Mouse (Mus musculus): ENCODE data around the gene Sec14l1.

Sec14l1 gene

DNA sequence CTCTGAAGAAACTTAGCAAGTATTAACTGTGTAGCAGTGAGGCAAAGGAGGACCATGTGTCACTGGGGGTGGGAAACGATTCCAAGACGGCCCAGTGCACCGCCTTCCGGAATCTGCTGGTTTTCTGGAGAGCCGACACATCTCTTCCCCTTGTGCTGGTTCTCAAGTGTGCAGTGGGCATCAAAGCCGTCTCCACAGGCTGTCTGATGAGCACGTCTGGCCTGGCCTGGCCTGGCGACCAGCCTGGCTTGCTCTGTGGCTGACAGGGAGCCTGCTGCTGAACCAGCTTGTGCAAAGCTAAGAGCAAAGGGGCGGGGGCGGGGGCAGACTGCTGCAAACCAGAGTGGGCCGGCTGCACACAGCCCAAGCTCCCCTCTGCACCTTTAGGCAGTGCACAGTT is 14.5 kb downstream of the Sec14l1 start:
- DNase-seq (ENCODE audit: low spot score) = no peak

DNA sequence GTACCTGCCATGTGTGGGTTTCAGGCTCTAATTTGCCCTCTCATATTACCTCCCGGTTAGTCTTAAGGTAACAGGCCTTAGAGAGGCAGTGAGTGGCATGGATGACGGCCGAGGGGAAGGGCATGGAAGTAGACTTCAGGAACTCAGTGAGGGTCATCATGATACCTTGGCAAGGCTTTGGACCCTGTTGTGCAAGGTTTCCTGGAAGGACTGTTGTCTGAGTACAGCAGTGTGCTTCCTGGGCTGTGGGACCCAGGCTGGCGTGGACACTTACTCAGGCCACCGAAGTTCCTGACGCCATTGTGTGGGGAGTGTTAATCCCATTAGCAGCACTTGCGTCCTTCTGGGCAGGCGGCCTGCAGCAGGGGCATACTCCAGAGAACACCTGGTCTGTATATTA is 15.1 kb downstream of the Sec14l1 start:
- no peak for DNase-seq (ENCODE audit: low spot score)

DNA sequence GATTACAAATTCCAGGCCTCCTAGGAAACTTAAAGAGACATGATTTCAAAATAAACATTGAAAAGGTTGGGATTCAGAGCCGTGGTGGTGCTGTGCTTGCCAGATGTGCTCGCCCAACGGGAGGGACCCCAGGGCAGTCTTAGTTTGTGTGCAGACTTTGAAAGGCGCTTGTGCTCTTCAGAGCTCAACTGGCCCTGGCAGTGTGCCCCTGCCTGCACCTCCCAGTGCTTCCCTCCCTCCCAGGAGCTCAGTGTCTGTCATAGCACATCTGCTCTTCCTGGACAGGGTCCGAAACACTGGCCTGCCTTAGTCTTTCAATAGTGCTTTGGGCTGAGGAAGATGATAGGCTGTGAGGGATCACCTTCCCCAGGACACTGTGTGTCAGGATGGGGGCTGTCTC is 15.9 kb downstream of the Sec14l1 start:
- DNase-seq (ENCODE audit: low spot score) = no peak

DNA sequence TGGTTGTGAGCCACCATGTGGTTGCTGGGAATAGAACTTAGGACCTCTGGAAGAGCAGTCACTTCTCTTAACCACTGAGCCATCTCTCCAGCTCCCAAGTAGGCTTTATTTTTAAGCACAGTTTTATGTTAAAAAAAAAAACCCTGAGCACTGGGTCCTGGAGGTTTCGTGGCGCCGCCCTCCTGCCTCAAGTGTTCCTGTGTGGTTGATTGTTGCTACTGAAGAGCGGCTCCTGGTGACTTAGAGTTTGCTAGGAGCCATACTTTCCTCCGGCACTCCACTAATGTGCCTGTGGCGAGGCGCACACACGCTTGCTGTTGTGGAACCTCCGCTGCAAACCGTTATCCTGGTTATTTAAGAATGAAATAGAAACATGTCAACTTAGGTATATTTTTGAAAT is 16.5 kb downstream of the Sec14l1 start:
- DNase-seq (ENCODE audit: low spot score) = no peak

DNA sequence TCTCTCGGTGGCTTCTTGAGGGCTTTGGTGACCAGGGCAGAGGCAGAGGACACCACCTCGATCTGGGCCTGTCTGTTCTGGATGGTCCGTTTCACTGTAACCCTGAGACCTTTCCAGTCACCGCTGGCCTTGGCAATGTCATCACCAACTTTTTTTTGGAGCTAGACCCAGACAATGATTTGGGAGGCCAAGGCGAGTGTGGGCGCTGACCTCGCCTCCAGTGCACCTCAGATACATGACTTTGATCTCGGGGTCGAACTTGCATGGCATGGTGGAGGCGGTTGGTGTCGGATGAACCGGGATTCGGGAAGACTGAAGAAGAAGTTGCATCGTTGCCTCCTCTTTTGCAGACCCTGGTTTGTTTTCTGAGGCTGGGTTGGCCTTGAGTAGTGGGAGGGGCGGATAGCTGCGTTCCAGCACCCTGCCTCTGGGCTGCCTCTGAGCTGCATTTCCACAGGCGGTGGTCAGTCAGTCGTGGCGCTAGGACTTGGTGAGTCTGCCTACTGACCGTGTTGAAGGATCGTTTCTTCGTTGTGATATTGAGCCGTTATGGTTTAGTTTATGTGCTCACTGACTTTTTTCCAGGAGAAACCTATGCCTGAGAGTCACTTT is 19.9 kb downstream of the Sec14l1 start:
- DNase-seq (ENCODE audit: low spot score) = no peak

DNA sequence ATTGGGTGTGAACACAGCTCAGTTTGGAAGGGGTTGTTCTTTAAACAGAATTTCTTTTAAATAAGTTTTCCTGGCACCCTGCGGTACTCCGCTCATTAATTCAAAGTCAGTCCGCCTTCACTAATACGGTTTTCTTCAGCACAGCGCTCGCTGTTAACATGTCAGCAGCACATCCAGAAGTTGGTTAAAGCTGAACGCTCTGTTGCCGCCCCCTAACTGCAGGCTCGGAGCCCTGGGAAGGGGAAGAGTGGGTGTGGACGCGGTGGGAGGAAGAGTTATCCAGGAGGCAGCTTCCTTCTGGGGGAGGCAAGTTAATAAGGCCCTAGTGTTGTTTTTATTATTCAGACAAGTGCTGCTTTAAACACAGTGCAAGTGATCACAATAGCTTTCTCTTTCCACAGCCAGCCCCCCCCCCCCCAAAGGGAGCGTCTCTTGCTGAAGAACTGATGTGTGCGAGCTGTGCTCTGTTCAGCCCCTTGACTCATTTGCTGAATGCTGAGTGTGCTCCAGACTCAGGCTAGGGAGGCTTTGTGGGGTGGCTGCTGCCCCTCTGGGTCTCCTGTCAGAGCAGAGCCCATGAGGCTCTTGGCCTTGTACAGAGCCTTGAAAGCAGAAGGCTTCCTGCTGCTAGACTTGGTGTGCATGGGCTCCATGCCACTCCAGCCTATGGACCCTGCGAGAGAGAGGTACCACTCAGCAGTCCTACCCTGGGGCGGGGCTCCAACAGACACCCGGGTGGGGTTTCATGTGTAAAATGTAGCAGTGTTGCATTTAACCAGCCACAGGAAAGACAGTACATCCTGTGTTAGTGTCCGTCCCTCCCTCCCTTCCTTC is 20.7 kb downstream of the Sec14l1 start:
- no peak for DNase-seq (ENCODE audit: low spot score)

DNA sequence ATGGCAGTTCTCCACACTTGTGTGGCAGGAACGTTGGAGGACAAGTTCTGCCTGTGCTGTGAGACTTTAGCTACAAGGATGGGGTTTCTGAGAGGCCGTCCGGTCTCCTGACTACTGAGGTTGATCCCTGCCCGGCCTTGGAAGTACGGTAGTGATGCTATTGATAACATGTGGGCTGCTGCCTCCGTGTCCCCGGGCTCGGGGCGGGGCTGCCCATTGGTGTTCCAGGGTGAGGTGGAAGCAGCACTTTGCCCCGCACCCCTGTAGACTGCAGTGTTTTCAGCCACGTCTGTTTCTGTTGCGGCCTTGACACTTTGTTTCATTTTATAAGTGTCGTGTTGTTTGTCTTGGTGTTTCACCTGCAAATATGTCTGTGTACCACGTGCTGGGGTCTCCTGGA is 21.9 kb downstream of the Sec14l1 start:
- no peak for DNase-seq (ENCODE audit: low spot score)

DNA sequence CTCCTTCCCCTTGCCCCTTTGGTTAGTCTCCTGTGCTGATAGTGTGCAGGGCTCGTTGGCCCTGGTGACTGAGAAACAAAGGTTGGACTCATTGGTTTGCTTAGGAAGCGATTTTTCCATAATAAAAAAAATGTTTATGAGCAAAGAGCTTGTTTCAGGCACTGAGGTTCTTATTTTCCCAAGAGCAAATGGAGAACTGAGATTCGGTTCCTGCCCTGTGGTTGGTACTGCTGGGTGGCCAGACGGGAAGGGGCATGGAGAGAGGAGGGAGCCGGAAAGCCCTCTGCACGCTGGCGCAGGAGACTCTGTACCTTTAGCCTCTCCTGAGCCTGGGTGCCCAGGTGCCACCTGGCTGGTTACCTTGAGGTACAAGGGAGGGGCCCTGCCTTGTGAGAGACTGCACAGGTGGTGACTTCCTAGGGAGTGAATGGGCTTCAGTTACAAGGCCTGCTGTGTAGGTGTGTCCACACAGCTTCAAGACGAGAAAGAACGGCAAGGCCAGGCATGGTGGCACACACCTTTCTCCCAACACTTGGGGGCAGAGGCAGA is 23.3 kb downstream of the Sec14l1 start:
- DNase-seq (ENCODE audit: low spot score) = no peak

DNA sequence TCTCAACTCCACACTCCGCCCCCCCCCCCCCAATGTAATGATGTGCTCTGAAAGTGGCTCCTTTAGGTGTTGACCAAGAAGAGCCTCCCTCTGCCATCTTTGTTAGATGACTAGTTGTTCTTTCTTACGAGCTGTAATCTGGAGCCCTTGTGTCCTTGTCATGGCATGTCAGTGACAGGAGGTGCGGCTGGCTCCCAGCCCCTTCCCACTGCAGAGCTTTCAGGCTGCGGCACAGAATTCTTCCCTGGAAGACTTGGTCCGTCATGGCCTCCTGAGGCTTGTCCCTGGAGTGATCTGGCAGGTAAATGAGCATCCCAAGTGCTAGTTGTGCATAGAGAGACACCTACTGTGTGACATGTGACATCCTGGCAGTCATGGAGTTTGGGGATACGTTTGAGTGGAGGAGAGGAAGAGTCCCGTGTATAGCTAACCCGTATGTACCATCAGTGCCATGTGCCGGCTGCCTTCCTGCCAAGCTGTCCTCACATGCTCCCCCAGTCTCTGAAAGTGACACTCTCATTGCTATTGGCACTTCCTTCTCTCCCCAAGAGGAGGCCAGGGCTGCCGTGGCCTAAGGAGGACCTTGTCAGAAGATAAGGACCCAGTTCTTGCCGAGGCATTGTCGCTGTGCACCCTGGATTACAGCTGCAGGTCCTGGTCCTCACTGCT is 24.0 kb downstream of the Sec14l1 start:
- no peak for DNase-seq (ENCODE audit: low spot score)

DNA sequence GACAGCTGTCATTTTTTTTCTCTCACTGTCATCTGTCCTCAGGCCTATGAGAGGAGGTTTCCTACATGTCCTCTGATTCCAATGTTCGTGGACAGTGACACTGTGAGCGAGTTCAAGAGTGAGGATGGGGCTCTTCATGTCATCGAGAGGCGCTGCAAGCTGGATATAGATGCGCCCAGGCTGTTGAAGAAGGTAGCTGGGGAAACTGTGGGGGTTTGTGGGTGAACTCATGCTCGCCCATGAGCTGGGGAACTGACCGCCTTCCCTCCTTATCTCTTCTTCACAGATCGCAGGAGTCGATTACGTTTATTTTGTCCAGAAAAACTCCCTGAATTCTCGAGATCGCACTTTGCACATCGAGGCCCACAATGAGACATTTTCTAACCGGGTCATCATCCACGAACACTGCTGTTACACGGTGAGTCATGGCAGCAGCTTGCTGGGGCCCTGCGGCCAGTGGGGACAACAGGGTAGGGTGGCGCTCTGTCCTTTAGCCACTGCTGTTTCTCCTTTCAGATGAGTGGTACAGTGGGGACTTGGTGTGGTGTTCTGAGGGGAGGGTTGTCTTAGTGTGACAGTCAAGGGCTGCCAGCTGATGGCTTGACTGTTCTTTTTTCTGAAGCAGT is 26.5 kb downstream of the Sec14l1 start:
- no peak for DNase-seq (ENCODE audit: low spot score)

DNA sequence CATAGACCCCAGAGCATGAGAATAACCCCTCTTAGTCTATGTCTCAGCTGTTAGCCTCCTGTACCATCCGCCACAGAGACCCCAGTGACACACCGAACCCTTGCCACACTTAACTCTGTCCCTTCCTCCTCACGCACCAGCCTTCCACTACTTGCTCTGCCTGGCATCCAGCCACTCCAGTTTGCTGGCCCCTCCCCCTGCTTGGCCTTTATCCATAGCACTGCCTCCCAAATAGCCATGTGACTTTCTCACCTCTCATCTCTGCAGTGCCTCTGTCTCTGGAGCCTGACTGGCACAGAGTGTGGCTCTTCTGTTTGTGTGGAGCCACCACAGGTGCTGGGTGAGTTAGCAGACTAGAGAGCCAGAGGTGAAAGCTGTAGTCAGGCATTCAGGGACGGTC is 27.5 kb downstream of the Sec14l1 start:
- no peak for DNase-seq (ENCODE audit: low spot score)

DNA sequence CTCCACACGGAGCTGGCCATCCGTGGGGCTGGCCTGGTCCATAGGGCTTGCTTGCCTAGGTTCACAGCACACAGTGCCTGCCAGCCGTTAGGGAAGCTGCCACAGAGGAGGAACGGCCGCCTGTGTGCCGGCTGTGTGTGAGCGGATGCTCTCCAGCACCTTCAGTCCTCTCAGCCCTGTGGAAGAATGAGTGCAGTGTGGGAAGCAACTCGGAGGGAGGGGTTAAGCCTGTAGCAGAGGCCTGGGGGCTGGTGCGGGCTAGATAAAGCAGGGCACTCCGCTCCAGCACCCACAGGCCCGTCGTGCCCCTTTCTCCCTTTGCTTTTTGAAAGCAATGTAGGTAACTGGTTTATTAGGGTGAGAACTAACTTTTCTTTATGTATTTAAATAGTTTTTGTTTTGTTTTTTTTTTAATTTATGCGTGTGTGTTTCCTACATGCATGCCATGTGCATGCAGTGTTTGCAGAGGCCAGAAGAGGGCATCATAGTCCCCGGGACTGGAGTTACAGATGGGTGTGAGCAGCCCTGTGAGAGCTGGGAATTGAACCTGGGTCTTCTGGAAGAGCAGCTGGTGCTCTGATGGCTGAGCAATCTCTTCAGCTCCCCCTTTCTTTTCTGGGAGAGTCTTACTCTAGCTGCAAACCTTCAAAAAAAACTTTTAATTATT is 30.6 kb downstream of the Sec14l1 start:
- no peak for DNase-seq (ENCODE audit: low spot score)

DNA sequence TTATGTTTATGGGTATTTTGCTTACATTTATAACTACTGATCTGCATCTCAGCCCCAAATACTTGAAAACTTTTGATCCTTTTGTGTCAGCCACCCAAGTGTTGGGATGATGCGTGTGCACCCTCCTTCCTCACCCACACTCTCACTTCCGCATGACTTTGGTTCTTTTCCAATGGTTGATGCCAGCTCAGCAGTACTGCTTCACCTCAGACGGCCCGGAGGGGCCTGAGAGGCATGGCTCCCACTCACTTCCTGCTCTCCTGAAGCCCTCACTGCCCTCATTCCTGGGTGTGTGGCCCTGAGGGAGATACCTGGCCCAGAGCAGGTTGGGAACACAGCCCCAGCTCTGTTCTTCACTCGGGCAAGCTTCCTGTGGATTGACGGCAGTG is 31.1 kb downstream of the Sec14l1 start:
- DNase-seq (ENCODE audit: low spot score) = no peak

DNA sequence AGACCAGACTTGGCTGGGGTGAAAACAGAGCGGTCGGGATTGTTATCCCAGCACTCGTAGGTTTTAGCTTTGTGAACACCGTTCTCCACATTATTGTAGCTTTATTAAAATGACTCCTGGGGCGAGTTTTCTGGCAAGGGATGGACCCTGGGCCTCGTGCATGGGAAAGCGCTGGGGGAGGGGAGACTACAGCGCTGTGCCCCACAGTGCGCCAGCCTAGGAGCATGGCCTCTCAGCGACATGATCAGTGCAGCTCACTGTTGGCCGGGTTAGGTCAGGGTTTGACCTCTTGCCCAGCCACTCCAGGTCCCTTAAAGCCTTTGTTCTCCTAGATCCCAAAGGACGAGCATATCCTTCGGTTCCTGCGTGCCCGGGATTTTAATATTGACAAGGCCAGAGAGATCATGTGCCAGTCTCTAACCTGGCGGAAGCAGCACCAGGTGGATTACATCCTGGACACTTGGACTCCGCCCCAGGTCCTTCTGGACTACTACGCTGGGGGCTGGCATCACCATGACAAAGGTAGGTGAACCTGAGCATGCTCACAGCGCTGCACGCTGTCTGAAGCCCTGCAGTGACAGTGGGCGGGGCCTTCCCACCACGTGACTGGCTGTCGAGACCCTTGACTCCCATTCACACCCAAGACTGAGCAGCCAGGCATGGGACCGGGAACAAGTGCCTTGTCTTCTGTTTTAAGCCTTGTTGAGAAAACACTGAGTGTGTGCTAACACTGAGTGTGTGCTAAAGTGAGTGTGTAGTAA is 32.0 kb downstream of the Sec14l1 start:
- DNase-seq (ENCODE audit: low spot score) = no peak

DNA sequence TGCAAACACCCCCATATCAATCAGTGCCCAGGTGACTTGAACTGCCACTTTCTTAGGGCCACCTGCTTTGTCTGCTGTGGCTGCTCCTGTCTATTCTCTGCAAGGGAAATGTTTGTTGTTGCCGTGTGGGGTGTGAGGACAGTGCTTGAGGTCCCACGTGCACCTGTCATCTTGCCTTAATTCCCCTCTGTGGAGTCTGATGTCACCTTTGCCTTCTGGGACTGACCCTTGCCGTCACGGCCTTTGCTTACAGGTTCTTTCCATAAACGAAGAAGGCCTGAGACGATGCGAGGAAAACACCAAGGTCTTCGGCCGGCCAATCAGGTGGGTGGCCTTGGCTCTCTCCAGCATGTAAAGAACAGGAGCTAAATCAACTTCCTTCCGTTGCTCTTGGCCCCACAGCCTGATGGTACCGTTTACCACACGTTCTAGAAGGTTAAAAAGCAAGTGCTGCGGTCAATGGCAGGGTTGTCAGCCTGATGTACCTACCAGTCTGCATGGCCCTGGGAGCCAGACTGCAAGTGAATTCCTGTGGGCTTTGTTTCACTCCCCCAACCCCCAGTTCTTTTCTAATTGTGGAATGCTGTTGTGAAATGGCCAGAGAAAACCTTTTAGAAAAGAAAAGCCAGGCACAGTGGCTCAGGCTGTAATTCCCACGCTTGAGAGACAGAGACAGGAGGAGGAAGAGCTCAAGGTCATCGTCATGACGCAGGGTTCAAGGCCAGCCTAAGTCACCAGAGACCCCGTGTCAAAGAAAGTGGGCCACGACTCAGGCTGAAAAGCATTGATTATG is 34.1 kb downstream of the Sec14l1 start:
- DNase-seq (ENCODE audit: low spot score) = no peak

DNA sequence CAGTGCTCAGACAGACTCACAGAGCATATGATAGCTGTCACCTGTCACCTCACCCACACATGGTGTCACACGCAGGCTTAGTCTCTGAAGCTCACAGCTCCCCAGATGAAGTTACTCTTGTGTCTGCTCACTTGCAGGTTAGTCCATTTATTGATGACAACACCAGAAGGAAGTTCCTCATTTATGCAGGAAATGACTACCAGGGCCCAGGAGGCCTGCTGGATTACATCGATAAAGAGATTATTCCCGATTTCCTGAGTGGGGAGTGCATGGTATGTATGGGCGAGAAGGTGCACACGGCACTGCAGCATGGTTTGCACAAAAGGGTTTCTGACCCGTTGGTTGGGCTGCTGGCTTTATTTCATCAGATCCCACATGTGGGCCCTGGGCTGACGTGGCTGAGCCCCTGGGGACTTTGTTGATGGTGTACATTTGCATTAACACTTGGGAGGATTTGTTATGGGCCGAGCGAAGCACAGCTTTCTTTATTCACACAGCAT is 35.5 kb downstream of the Sec14l1 start:
- no peak for DNase-seq (ENCODE audit: low spot score)

DNA sequence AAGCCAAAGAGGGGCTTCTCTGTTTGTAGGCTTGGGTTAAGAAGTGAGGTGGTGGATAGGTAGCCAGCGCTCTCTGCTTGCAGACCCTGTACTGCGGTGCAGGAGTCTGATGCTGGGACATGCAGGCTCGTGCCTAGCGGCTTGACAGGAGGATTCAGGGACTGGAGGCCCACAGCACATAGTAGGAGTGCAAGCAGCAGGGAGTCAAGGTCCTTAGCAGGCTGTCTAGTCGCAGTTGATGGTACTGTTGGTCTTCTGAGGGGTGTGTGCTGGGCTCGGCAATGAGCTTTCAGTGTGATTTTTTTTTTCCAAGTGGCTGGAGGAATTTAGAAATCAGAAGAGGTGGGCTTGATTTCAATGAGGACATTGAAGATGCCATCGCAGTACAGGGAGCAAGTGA is 36.5 kb downstream of the Sec14l1 start:
- DNase-seq (ENCODE audit: low spot score) = no peak

DNA sequence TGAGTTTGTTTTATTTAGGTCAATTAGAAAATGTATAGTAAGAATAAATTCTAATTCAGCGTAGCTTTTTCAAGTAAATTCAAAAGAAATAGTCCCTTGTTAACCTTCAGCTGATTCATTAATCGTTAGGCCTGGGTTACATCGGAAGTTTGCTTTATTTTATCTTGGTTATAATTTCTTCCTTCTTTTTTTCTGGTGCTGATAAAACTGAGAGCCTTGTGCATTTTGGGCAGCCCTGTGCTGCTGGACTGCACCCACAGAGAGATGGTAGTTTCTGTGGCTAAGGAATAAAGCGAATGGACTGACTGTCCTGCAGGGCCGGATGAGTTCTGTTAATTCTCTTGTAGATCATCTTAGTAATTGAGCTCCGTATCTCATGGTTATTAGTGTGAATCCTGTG is 37.6 kb downstream of the Sec14l1 start:
- no peak for DNase-seq (ENCODE audit: low spot score)

DNA sequence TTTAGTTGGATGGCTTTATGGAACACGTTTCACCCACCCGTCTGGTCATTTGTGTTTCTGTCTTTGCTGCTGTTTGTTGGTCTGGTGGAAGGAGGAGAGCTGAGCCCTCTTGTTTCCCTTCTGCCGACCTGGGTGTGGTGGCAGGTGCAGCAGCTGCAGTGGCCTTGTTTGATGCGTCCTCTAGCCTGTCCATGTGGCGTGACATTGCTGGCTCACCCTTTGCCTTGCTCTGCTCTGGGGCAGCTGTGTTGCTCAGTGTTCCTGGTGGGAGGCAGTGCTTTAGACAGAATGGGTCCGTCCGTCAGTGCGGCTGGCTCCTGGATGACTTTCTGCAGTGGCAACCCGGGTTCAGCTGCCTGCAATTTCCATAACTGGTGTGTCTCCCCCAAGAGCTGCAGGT is 38.6 kb downstream of the Sec14l1 start:
- DNase-seq (ENCODE audit: low spot score) = no peak

DNA sequence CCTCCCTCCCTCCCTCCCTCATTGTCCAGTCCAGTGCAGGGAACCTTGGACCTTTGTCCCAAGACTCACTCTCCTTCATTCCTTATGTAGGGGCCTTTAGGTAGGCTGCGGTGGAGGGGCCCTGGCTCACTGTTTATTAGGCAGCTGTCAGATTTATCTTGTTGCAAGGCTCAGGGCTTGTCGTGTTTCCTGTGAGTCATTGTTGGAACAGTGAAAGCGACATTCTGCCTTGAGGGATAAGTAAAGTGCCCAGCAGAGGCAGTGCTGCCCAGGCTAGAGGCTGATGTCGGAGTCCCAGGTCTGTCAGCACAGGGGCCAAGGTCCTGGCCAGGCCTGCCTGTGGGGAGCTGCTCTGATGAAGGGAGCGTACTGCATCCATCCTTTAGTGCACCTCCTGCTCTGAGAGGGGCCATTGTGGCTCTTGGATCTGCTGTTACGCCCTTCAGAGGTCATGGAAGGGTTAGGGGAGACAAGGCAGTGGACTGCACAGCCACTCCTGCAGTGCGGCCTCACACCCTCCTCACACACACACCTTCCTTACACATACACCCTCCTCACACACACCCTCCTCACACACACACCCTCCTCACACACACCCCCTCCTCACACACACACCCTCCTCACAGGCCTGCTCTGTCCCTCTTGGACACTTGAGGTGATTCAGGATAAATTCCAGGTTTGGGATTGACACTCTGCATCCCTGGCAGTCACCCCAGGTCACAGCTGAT is 39.3 kb downstream of the Sec14l1 start:
- no peak for DNase-seq (ENCODE audit: low spot score)

All from layer of hippocampus, adult 11-12 months (tissue).